Mouse (Mus musculus): ENCODE results near the gene Cfi.

Gene Cfi

GRCm38 (mm10) chr3:129877327-129877726 lies 41.6 kb downstream of the Cfi start:
- no peak for DNase-seq (ENCODE audit: low read depth, low spot score)

- peak; percentile 91 for DNase-seq (ENCODE audit: low read depth, low spot score)
Observed at GRCm38 (mm10) chr3:129878405-129879021, 42.8 kb downstream of the Cfi start, which contains the start of gene Pla2g12a. TSS of gene Pla2g12a (plus strand) at chr3:129878606.

DNA sequence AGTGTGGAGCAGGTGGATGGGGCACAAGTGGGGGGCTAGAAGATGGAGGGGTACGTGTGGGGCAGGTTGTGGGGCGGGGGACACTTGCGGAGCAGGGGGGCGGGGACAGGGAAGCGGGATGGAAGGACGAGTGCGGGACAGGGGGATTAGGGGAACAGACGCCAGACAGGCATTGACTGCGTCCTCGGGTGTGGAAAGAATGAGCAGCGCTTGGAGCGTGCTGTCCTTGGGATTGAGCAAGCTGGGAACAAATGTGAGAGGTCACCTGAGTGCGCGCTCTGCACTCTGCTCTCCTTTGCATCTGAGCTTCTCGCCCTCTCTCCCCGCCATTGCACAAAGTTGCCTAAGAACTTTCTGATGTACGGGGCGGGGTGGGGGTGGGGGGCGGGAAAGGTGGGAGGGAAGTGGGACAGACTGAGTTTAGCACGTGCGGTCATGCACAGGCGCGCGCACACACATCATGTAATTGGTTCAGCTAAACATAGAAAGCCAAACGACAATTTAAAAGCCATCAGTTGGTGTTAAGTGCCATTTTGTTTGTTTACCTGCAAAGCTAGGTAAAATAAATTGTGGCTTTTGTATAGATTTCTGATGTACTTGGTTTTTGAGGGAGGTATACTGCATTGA lies 43.6 kb downstream of the Cfi start:
- peak; percentile 44 for DNase-seq (ENCODE audit: low read depth, low spot score)

- DNase-seq (ENCODE audit: low read depth, low spot score) = no peak
Observed at GRCm38 (mm10) chr3:129879913-129880312, 44.2 kb downstream of the Cfi start.

DNA sequence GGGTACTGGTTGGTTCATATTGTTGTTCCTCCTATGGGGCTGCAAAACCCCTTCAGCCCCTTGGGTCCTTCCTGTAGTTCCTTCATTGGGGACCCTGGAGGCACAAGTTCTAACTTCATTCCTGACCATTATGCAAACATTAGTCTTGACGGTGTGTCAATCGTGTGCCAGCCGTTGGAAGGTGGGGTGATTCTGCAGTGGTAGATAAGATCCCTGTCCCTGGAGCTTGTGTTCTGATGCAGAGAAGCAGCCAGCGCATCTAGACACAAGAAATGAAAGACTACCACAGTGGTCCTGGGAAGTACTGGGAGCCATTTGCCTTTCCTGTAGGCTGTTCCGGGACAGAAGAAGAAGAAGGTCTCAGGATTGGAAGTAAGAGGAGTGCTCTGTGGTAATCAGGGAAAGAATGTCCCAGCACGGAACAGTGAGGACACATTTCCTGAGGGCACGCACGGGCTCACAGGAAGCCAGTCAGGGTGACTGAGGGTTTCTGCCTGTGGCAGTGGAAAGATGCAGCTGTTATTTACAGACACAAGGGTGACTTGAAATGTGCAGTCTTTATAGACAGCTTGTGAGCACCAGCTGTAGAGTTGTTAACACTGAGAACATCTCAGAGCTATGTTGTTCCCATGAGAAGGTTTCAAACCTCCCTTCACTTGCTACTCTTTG lies 45.4 kb downstream of the Cfi start:
- no peak for DNase-seq (ENCODE audit: low read depth, low spot score)

DNA sequence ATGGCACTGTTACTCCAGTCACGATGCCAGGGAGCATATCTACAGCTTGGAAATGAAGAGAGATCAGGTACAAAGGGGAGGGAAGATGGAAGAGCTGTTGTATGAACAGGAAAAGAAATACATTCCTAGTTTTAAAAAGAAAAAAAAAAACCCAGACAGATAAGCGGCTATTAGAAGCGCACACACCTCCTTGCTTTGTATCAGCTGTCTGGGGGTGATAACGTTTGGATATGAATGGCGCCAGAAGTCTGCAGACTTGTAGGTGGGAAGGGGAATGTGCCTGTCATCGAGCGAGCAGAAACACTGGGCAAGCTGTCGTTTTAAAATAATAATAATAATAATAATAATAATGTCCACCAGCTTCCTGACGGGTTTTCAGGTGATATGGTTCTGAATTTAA lies 49.9 kb downstream of the Cfi start:
- DNase-seq (ENCODE audit: low read depth, low spot score) = no peak

- no peak for DNase-seq (ENCODE audit: low read depth, low spot score)
Observed at GRCm38 (mm10) chr3:129886430-129886829, 50.7 kb downstream of the Cfi start.

- no peak for DNase-seq (ENCODE audit: low read depth, low spot score)
Observed at GRCm38 (mm10) chr3:129887779-129888517, 52.3 kb downstream of the Cfi start.

DNA sequence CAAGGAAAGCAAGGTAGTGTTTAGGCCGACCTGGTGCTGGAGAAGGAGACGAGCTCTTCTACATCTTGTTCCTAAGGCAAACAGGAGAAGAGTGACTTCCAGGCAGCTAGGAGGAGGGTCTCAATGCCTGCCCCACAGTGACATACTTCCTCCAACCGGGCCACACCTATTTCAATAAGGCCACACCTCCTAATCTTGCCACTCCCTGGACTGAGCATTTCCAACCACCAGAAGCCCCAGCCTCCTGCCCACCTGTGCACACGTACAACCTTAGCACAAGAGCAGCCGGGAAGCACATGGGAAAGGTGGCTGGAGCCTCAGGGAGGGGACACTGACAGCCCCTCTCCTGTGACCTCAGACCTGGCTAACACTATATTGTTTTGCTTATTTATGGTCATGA lies 56.3 kb downstream of the Cfi start:
- no peak for DNase-seq (ENCODE audit: low read depth, low spot score)

DNA sequence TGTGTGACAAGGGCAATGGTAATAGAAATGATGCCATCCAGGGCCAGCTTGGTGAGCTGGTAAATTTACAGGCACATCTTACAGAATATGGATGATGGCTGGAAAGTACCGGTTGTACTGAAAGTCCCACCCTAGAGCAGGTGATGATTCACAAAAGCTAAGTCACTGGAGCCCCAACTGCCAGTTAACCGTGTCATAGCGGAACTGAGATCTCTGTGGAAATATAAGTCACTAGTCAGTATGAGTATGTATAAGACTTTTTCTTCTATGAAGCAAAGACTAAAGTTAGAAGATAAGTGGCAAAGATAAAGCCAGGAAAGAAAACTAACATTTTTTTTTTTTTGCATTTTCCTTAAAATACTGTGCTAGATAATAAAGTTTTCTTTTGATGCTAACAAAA lies 57.5 kb downstream of the Cfi start:
- no peak for DNase-seq (ENCODE audit: low read depth, low spot score)

GRCm38 (mm10) chr3:129896591-129896990 lies 60.9 kb downstream of the Cfi start:
- no peak for DNase-seq (ENCODE audit: low read depth, low spot score)

GRCm38 (mm10) chr3:129898886-129899285 lies 63.2 kb downstream of the Cfi start:
- DNase-seq (ENCODE audit: low read depth, low spot score) = no peak

DNA sequence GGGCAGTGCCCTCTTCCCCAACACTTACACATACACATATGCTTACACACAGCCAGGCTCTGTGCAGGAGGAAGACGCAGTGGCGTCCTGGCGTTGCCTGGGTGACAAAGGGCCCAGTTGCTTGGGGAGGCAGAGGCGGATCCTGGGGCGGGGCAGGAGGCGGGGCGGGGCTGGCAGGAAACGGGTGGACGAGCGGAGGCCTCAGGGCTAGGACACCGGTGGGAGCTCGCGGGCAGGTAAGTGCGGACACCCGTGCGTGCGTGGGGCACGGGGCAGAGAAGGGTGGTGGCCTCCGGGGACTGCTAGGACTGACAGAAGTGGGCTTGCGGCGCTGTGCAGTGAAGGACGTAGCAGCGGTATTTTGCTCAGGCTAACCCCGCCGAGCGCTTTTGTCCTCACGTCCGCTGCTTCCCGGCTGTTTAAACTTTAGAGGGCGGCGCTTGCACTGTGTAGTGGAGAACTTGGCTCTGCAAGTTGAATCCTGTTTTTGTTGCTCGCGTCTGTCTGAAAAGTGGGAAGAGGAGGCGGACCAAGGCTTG lies 65.7 kb downstream of the Cfi start, which contains the start of gene Casp6:
Gene Casp6 (plus strand): TSS at position 155 of the 539 bp plus-strand sequence.
- peak; percentile 77 for DNase-seq (ENCODE audit: low read depth, low spot score)

- no peak for DNase-seq (ENCODE audit: low read depth, low spot score)
Observed at GRCm38 (mm10) chr3:129903369-129903768, 67.7 kb downstream of the Cfi start.

DNA sequence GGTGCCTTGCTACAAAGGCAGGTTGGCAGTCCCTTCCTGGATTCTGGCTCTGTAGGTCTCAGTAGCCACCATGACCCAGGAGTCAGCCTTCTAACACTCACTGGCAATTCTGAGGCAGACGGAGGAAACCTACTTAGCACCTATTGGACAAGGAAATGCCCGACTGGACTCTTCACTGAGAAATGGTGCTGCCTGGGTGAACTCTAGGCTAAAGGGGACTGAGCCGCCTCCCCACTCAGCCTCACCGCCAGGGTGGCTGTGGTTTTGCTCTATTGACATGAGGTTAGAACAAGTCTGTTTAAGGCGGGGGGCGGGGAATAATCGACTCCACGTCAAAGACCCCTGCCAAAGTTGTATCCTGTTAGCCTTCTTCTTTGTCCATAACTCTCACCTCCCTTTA lies 68.2 kb downstream of the Cfi start:
- no peak for DNase-seq (ENCODE audit: low read depth, low spot score)

- DNase-seq (ENCODE audit: low read depth, low spot score) = no peak
Observed at GRCm38 (mm10) chr3:129904381-129905132, 68.9 kb downstream of the Cfi start.

DNA sequence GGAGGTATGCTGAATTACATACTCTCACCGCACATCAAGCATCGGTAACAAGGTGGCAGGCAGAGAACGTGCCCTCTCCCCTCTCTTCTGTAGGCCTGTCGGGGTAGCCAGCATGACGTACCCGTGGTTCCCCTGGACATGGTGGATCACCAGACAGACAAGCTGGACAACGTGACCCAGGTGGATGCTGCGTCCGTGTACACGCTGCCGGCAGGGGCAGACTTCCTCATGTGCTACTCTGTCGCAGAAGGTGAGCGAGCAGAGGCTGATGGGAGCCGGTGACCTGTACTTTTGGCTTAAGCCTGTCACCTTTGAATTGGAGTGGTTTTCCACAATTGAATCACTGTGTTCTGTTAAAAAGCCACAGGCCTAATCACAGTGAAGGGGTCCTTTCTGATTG lies 76.3 kb downstream of the Cfi start:
- DNase-seq (ENCODE audit: low read depth, low spot score) = no peak

DNA sequence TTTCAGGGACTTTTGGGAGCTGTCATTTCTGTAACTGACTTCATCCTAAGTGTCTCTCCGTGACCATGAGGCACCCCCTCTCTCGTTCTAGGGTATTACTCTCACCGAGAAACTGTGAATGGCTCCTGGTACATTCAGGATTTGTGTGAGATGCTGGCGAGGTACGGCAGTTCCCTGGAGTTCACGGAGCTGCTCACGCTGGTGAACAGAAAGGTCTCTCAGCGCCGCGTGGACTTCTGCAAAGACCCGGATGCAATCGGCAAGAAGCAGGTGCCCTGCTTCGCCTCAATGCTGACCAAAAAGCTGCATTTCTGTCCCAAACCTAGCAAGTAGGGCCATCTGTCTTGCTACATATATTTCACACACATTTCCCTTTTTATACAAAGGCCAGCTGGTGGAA lies 77.6 kb downstream of the Cfi start:
- DNase-seq (ENCODE audit: low read depth, low spot score) = no peak

DNA sequence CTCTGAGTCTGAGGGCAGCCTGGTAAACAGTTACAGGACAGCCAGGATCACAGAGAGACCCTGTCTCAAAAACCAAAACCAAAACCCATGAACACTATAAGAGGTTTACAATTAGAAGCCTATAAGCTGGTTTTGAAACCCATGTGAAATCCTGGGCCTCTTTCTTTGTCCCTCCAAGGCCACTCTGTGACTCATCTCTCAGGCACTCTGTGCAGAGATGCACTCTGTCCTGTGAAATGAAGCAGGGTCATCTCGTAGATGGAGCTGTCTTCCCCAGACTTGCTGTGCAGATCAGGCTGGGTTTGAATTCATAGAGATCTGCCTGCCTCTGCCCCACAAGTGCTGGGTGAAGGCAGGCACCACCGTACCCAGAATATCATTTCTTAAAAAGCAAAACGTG lies 81.7 kb downstream of the Cfi start:
- DNase-seq (ENCODE audit: low read depth, low spot score) = no peak

DNA sequence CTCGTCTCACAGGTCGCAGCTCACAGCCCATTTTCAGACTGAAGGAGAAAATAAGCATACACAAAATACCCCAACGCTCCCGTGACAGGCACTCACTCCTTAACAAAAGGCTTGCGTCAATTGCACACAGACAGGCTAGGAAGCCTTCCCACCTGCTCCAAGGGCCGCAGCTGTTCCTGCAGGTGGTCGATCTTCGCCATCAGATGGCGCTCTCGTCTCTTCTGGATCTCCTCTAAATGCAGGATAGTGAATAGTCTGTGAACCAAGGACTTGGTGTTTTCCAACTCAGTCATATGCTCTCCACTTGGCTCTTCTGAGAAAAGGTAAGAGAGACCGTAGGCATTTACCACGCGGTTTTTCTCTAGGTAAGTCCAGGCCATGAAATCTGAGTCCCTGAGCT lies 82.8 kb downstream of the Cfi start:
- peak; percentile 68 for DNase-seq (ENCODE audit: low read depth, low spot score)

DNA sequence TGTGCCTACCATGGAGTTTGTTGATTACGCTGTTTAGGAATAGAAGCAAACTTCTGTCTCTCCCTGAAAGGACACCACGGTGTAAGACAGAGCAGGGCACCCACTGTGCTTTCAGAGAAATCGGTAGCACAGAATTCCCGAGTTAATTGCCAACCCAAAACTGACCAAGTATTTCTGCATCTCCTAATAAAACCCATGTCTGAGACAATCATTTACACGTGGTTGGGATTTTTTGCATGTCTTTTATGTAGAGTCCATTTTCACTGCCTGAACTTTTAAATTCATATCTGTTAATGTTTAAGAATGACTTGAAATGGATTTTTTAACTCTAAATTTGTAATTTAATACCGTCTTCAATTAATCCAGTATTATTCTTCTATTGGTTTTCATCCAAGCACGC lies 87.9 kb downstream of the Cfi start:
- DNase-seq (ENCODE audit: low read depth, low spot score) = no peak
